Mouse (Mus musculus) kidney, embryonic 16.5 days (tissue): ENCODE results near the gene Kcnq1. TPM values are rescaled to one million over a fixed set of nuclear protein-coding genes. Genes with fewer than 3 reads are reported as not detected.

Source experiments
- ATAC-seq: fragments of 200-750 bp; cut with Nextera tagmentation; 2 replicates; pipeline ENCODE4 v1.8.0; 2017; ENCODE audit warnings: moderate TSS enrichment; ENCODE audit not compliant: low FRiP score, low TSS enrichment
- H3K27ac ChIP-seq: fragments of 300-500 bp; sonication (generic); 2 replicates; pipeline ENCODE4 v1.5.1; 2014; ENCODE audit warnings: low read length
- H3K27me3 ChIP-seq: fragments of 300-500 bp; sonication (generic); 2 replicates; pipeline ENCODE4 v1.6.1; 2014; ENCODE audit warnings: low read length, control low read depth, mixed read lengths; ENCODE audit not compliant: insufficient read depth
- H3K36me3 ChIP-seq: fragments of 300-500 bp; sonication (generic); 2 replicates; pipeline ENCODE4 v1.6.1; 2014; ENCODE audit warnings: low read length, control low read depth, mixed read lengths; ENCODE audit not compliant: insufficient read depth
- H3K4me1 ChIP-seq: fragments of 300-500 bp; sonication (generic); 2 replicates; pipeline ENCODE4 v1.6.1; 2014; ENCODE audit warnings: low read length, control low read depth, mixed read lengths; ENCODE audit not compliant: insufficient read depth
- H3K4me2 ChIP-seq: fragments of 300-500 bp; sonication (generic); replicated peaks from 2 replicates; pipeline ENCODE4 v1.6.1; 2014; ENCODE audit warnings: low read depth, low read length
- H3K4me3 ChIP-seq: fragments of 300-500 bp; sonication (generic); 2 replicates; pipeline ENCODE4 v1.5.1; 2014; ENCODE audit warnings: mild to moderate bottlenecking, low read length
- H3K9ac ChIP-seq: fragments of 300-500 bp; sonication (generic); replicated peaks from 2 replicates; pipeline ENCODE4 v1.6.1; 2014; ENCODE audit warnings: low read length
- H3K9me3 ChIP-seq: fragments of 300-500 bp; sonication (generic); 2 replicates; pipeline ENCODE4 v1.6.1; 2016; ENCODE audit warnings: low read length, control low read depth
- WGBS: fragments of 180-500 bp; shearing (Covaris S2); extraction: QIAGEN DNeasy Blood & Tissue Kit; methylation state at CpG from one replicate; pipeline ENCODE4 v1.1.7; 2014; 5-methylcytosine and 5-hydroxymethylcytosine counted together
- polyA plus RNA-seq: library from polyadenylated mRNA; unstranded; fragments of >200 nt; fragmentation: Nextera tagmentation; extraction: Ambion mirVana; gene quantifications from 2 replicates; pipeline ENCODE4 v1.2.1, GENCODE M21; 2015

Kcnq1 gene
- polyA plus RNA-seq, 1 experiment from 2014 or later = 9.8 TPM

DNA sequence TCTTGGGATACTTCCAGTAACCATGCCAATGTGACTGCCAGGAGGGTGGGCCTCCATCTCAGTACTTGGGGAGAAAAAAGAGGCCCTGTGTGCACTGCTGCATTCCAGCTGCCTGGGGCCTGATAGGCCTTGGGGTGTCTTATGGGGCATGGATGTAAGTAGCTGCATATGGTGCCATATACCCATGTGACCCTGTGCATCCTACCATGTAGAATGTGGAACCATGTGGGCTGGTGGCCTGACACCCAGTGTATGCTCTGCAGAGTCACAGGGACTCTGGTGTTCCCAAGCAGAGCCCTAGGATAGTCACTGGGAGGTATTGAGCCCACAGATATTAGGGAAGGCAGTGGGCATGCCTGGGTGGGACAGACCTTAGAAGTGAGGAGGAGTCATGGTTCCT lies 57.9 kb downstream of the Kcnq1 start:
- peaks cover 12% of the 10 kb centered on the region for H3K4me1 ChIP-seq
- no peak overlapping the region for H3K27ac ChIP-seq
- H3K4me3 ChIP-seq = no peak overlapping the region
- H3K4me2 ChIP-seq = no peak overlapping the region
- H3K36me3 ChIP-seq = no peaks in the 10 kb centered on the region
- H3K9ac ChIP-seq = no peak overlapping the region
- ATAC-seq = no peak
- H3K27me3 ChIP-seq = no peaks in the 10 kb centered on the region
- H3K9me3 ChIP-seq = no peaks in the 10 kb centered on the region

DNA sequence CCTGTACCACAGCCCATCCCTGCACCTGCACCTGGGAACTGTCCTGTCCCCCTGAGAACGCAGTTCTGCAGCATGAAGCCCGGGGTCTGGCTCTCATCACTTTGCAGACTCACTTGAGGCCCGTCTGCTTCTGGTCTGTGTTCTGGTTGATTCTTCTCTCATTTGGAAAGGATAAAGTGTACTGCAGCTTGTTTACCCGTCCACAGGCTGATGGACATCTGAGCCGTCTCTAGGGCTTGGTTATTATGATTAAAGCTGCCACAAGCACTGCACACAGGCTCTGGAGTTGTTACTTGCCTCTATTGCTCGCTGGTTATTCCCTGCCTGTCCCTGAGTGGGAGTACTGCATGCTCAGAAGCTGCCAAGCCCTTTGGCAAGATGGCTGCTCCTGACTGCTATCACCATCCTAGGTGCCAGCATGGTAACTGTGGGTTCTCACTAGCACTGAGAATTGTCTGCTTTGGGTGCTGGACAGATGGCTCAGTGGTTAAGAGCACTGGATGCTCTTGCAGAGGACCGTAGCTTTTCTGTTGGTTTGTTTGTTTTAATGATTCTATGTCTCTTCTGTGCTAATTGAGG lies 59.6 kb downstream of the Kcnq1 start:
- no peaks in the 10 kb centered on the region for H3K9me3 ChIP-seq
- no peak for ATAC-seq

DNA sequence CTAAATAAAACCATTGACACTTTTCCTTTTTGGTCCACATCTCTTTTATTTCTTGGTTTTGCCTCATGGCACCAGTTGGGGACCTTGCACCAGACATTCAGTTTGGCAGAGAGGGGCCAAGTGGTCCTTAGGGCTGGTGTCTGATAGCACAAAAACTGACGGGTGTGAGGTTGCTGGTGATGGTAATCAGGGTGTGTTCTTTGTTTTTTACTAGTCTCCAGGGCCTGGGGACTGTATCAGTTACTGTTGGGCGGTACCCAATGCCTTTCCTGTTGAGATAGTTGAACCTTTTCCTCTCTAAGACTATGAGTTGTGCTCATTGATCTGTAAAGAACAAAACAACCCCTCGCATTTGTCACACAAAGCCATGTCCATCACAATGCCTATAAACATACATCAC lies 61.1 kb downstream of the Kcnq1 start:
- no peak overlapping the region for H3K27ac ChIP-seq
- no peak overlapping the region for H3K9ac ChIP-seq

More for the DNA sequence above, 59.6 kb downstream of the Kcnq1 start:
- Histone ChIP-seq H3K36me3 (no peaks in the 10 kb centered on the region), H3K4me1 (no peaks in the 10 kb centered on the region), H3K4me2 (no peak overlapping the region), H3K27me3 (no peaks in the 10 kb centered on the region), H3K4me3 (no peak overlapping the region), H3K9ac (no peak overlapping the region), H3K27ac (no peak overlapping the region)
- 63% methylated on average over 7 of the region's 7 CpGs for WGBS

DNA sequence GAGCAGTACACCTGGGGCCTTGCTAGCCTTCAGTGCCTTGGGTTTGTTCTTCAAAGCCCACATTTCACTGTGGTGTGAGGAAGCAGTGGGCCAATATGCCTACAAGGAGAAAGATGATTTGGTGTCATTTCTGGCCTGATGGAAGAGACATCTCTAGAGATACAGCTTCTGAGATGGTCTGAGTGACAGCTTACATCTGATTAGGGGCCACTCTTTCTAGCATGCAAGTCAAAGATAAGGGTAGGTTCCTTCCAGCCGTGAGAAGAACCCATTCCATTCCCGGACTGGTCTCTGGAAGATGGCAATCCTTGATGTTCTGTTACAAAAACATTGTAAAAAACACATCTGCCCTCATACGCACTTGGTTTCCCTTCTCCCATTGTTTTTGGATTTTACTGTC lies 63.2 kb downstream of the Kcnq1 start:
- Histone ChIP-seq H3K27me3 (no peaks in the 10 kb centered on the region), H3K27ac (no peak overlapping the region), H3K9ac (no peak overlapping the region), H3K4me3 (no peak overlapping the region), H3K9me3 (no peaks in the 10 kb centered on the region), H3K4me1 (peaks cover 6% of the 10 kb centered on the region; the same call in 1 of the 2 replicates), H3K4me2 (no peak overlapping the region), H3K36me3 (no peaks in the 10 kb centered on the region)
- WGBS = 63% methylated on average over 3 of the region's 3 CpGs
- ATAC-seq = no peak

More for the DNA sequence above, 61.1 kb downstream of the Kcnq1 start:
- ATAC-seq = no peak
- Histone ChIP-seq H3K4me1 (no peaks in the 10 kb centered on the region), H3K36me3 (no peaks in the 10 kb centered on the region), H3K27me3 (no peaks in the 10 kb centered on the region), H3K4me2 (no peak overlapping the region), H3K4me3 (no peak overlapping the region), H3K9me3 (no peaks in the 10 kb centered on the region)
- WGBS = 77% methylated on average over 3 of the region's 3 CpGs

DNA sequence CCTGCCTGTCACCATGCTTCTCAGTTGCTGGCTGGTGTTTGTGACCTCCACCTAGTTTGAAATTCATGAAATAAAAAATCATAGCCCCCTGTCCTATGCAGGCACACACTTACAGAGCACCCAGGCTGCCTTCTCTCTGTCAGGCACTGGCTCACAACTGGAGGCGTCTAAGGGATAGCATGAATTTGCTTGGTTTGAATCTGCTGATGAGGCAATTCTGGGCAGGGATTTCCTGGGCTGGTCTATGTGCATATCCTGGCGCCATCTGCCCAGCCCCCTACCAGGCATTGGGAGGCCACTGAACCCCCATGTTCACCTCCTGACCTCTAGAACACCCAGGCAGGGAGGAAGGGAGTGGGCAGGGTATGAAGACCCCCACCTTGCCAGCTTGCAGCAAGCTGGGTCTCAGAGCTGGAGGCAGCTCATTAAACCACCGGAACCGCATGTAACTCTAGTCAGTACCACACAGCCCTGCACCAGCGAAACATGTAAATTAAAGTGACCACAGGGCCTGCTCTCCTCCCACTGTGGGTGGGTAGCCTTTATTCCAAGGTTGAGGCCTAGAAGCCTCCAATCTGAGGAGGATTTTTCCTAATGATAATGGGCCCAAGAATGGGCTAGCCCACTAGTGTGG lies 66.9 kb downstream of the Kcnq1 start:
- peak; percentile 15; the same call in 1 of the 2 replicates for ATAC-seq
- Histone ChIP-seq H3K27ac (no peak overlapping the region), H3K4me2 (no peak overlapping the region), H3K27me3 (no peaks in the 10 kb centered on the region), H3K9me3 (no peaks in the 10 kb centered on the region), H3K4me3 (no peak overlapping the region), H3K9ac (no peak overlapping the region), H3K4me1 (peaks cover 6% of the 10 kb centered on the region; the same call in 1 of the 2 replicates), H3K36me3 (no peaks in the 10 kb centered on the region)
- WGBS = 51% methylated on average over 5 of the region's 5 CpGs

DNA sequence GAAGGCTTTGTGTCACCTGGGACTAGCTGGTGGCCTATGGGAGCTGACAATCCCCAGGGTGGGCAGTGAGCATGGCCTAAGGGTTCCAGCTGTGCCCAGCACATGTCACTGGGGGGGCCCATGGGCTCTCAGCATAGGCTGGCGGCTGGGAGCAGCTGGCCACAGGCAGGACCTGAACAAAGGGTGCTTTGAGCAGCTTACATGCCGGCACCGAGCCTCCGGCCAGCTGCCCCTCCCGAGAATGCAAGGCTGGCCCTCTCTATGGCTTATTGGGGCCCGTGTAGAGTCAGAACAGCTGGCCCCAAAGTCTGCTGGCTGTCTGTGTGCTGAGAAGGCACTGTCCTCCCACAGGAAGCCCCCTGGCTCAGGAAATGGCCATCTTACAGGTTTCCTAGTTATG lies 68.5 kb downstream of the Kcnq1 start:
- no peaks in the 10 kb centered on the region for H3K36me3 ChIP-seq
- no peaks in the 10 kb centered on the region for H3K27me3 ChIP-seq
- 66% methylated on average over 6 of the region's 6 CpGs for WGBS
- no peak overlapping the region for H3K27ac ChIP-seq
- no peak overlapping the region for H3K4me2 ChIP-seq
- no peak overlapping the region for H3K4me3 ChIP-seq
- no peak for ATAC-seq
- H3K9me3 ChIP-seq = no peaks in the 10 kb centered on the region
- peaks cover 6% of the 10 kb centered on the region; the same call in 1 of the 2 replicates for H3K4me1 ChIP-seq
- H3K9ac ChIP-seq = no peak overlapping the region

DNA sequence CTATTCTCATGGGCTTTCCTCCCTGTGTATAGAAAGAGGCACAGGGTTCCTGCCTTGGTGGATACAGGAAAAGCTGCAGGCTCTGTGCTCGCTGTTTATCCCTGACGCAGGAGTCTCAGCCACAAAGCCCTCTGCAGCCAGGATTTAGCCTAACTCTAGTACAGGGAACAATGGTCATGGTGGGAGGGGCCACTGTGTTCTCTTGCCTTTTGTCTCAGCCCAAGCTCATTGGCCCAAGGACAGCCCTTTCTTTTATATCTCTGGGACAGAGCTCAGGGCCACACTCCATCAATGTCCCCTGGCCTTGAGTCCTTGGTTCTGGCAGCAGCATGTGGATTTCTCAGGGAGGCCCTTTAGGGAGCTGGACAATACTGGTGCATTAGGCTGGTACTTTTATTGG lies 72.7 kb downstream of the Kcnq1 start:
- H3K36me3 ChIP-seq = no peaks in the 10 kb centered on the region
- ATAC-seq = no peak
- H3K27ac ChIP-seq = no peak overlapping the region
- WGBS = 77% methylated on average over 2 of the region's 2 CpGs
- H3K9ac ChIP-seq = no peak overlapping the region
- H3K4me2 ChIP-seq = no peak overlapping the region
- peaks cover 13% of the 10 kb centered on the region for H3K4me1 ChIP-seq
- no peaks in the 10 kb centered on the region for H3K9me3 ChIP-seq
- H3K4me3 ChIP-seq = no peak overlapping the region
- no peaks in the 10 kb centered on the region for H3K27me3 ChIP-seq

DNA sequence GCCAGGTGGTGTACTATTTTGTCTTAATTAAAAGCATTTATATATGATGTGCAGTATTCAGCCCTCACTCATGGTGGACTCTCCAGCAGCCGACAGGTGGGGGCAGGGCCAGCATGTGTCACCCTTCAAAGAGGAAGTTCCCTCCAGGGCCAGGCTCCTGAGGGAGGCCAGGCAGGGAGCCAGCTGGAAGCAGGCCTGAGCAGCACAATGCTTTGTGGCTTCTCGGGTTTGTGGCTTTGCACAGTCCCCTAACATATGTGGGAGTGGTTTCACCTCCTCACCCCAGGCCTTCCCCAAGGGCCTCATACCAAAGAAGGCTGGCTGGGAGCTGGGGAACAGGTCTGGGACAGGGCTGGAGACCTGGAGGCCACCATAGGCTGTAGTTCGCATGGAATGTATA lies 74.6 kb downstream of the Kcnq1 start:
- no peaks in the 10 kb centered on the region for H3K36me3 ChIP-seq
- ATAC-seq = peak; percentile 75
- H3K9ac ChIP-seq = no peak overlapping the region
- WGBS = 35% methylated on average over 3 of the region's 3 CpGs
- H3K4me2 ChIP-seq = no peak overlapping the region
- H3K4me1 ChIP-seq = peaks cover 13% of the 10 kb centered on the region
- H3K27ac ChIP-seq = no peak overlapping the region
- H3K27me3 ChIP-seq = no peaks in the 10 kb centered on the region
- no peaks in the 10 kb centered on the region for H3K9me3 ChIP-seq
- no peak overlapping the region for H3K4me3 ChIP-seq

DNA sequence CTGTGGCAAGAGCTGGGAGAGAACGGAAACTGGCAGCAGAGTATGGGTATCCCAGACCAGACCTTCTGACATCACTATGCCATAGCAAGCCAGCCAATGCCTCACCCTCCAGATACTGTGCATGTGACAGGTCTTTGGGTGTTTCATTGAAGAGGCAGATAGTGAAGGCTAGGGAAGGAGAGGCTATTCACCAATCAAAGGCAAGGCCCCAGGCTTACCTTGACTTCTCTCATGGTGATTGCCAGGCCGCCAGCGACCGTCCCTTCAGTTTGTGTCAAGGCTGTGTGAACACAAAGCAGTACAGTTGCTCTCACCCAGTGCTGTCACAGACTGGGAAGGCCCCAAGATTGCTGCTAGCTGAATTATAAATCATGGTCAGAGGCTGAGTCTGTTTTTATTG lies 75.1 kb downstream of the Kcnq1 start:
- no peaks in the 10 kb centered on the region for H3K27me3 ChIP-seq
- no peaks in the 10 kb centered on the region for H3K9me3 ChIP-seq
- H3K36me3 ChIP-seq = no peaks in the 10 kb centered on the region
- ATAC-seq = no peak
- peaks cover 13% of the 10 kb centered on the region for H3K4me1 ChIP-seq
- no peak overlapping the region for H3K27ac ChIP-seq
- no peak overlapping the region for H3K9ac ChIP-seq
- H3K4me2 ChIP-seq = no peak overlapping the region
- 93% methylated on average over 4 of the region's 4 CpGs for WGBS
- no peak overlapping the region for H3K4me3 ChIP-seq

DNA sequence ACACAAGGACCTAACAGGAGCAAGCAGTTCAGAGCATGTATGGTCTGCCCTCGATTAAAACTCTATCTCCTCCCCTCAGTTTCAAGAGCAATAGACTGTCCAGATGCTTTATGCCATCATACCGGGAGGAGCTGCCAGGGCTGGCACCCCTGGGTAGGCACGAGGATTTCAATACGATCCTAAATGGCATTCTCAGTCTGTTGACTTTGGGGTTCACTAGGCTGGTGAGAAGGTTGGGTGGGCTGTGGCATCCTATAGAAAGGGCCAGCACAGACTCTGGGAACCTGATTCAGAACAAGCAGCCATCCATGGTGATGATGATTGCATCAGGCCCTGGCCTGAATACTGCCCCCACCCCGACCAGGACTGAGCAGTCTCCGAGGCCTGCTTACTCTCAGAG lies 79.3 kb downstream of the Kcnq1 start:
- Histone ChIP-seq H3K4me3 (no peak overlapping the region), H3K4me1 (peaks cover 9% of the 10 kb centered on the region), H3K27ac (no peak overlapping the region), H3K27me3 (no peaks in the 10 kb centered on the region), H3K9ac (no peak overlapping the region), H3K4me2 (no peak overlapping the region), H3K36me3 (no peaks in the 10 kb centered on the region), H3K9me3 (no peaks in the 10 kb centered on the region)
- 84% methylated on average over 6 of the region's 6 CpGs for WGBS
- ATAC-seq = no peak
